Mouse (Mus musculus) heart, adult 2 months (tissue): Measurements from ENCODE around the gene Usp4.

Source experiments
- CTCF ChIP-seq: fragments of 200-600 bp; IDR thresholded peaks from 2 replicates; pipeline ENCODE4 v1.8.1; 2022; ENCODE audit warnings: antibody characterized with exemption, mild to moderate bottlenecking, moderate library complexity
- EP300 ChIP-seq: fragments of 200-500 bp; IDR thresholded peaks from 2 replicates; pipeline ENCODE4 v1.6.1; 2011; ENCODE audit warnings: low read depth, low read length, control low read depth; ENCODE audit not compliant: insufficient read depth
- POLR2A ChIP-seq: fragments of 200-500 bp; IDR thresholded peaks from 2 replicates; pipeline ENCODE4 v1.6.1; 2011; ENCODE audit warnings: mild to moderate bottlenecking, low read depth, low read length, control low read depth; ENCODE audit not compliant: insufficient read depth

- no peak for TF ChIP-seq CTCF
- no peak for TF ChIP-seq POLR2A
- TF ChIP-seq EP300, result no peak
Observed at GRCm38 (mm10) chr9:108403081-108403480, 55.4 kb downstream of the Usp4 start.
